Mouse (Mus musculus) spleen, postnatal 36 days (tissue): Measurements from ENCODE around the gene Actr3b.
"Not testable (repeated sequence)": the region's sequence is repeated elsewhere in the genome, so short reads cannot be mapped to it uniquely, and the experiment has no call there.

Source experiments
- DNase-seq, 2 experiments: peaks; one replicate each; pipeline ENCODE4 v3.0.0; 2022; ENCODE audit warnings: low spot score in 2 of 2, mixed read lengths in 1 of 2

Actr3b gene

GRCm38 (mm10) chr5:25773921-25774790, 14.4 kb downstream of the Actr3b start:
- peak; percentile 5 to 9 for DNase-seq

- DNase-seq = no peak
These were observed 31.8 kb downstream of the Actr3b start for GRCm38 (mm10) chr5:25791570-25791969.

GRCm38 (mm10) chr5:25797776-25798175, 38.0 kb downstream of the Actr3b start:
- DNase-seq = no peak

GRCm38 (mm10) chr5:25800929-25801328, 41.1 kb downstream of the Actr3b start:
- DNase-seq = no peak

GRCm38 (mm10) chr5:25801744-25802143, 41.9 kb downstream of the Actr3b start:
- DNase-seq = no peak

- DNase-seq = no peak
These were observed 44.8 kb downstream of the Actr3b start for GRCm38 (mm10) chr5:25804569-25804968.

GRCm38 (mm10) chr5:25812922-25813321, 53.1 kb downstream of the Actr3b start:
- no peak for DNase-seq

- no peak for DNase-seq
These were observed 69.7 kb downstream of the Actr3b start for GRCm38 (mm10) chr5:25829308-25830094.

GRCm38 (mm10) chr5:25830802-25831201, 71.0 kb downstream of the Actr3b start:
- DNase-seq = no peak

- peak; percentile 5 to 14 for DNase-seq
These were observed 71.8 kb downstream of the Actr3b start for GRCm38 (mm10) chr5:25831624-25832023.

- DNase-seq = no peak
These were observed 79.6 kb downstream of the Actr3b start for GRCm38 (mm10) chr5:25839400-25839799.

- peak; percentile 33 to 56 for DNase-seq
These were observed 86.8 kb downstream of the Actr3b start for GRCm38 (mm10) chr5:25846558-25846957.

GRCm38 (mm10) chr5:25847154-25847553, 87.4 kb downstream of the Actr3b start:
- DNase-seq = peak in 1 of 2 experiments; percentile 3

GRCm38 (mm10) chr5:25848058-25848457, 88.3 kb downstream of the Actr3b start:
- DNase-seq = peak in 1 of 2 experiments; percentile 5

- DNase-seq = no peak
These were observed 106.4 kb downstream of the Actr3b start for GRCm38 (mm10) chr5:25866201-25866600.

GRCm38 (mm10) chr5:25869880-25870279, 110.1 kb downstream of the Actr3b start:
- DNase-seq = no peak

- no peak for DNase-seq
These were observed 110.8 kb downstream of the Actr3b start for GRCm38 (mm10) chr5:25870632-25871031.

GRCm38 (mm10) chr5:25871342-25872023, 111.7 kb downstream of the Actr3b start:
- DNase-seq = no peak

- DNase-seq = no peak
These were observed 113.2 kb downstream of the Actr3b start for GRCm38 (mm10) chr5:25873046-25873445.

GRCm38 (mm10) chr5:25875927-25876326, 116.1 kb downstream of the Actr3b start:
- DNase-seq = not testable (repeated sequence)

GRCm38 (mm10) chr5:25877281-25877680, 117.5 kb downstream of the Actr3b start:
- no peak for DNase-seq

- no peak for DNase-seq
These were observed 118.2 kb downstream of the Actr3b start for GRCm38 (mm10) chr5:25877996-25878395.
